Mouse (Mus musculus): ENCODE measurements around the gene Ola1.

Ola1 gene

DNA sequence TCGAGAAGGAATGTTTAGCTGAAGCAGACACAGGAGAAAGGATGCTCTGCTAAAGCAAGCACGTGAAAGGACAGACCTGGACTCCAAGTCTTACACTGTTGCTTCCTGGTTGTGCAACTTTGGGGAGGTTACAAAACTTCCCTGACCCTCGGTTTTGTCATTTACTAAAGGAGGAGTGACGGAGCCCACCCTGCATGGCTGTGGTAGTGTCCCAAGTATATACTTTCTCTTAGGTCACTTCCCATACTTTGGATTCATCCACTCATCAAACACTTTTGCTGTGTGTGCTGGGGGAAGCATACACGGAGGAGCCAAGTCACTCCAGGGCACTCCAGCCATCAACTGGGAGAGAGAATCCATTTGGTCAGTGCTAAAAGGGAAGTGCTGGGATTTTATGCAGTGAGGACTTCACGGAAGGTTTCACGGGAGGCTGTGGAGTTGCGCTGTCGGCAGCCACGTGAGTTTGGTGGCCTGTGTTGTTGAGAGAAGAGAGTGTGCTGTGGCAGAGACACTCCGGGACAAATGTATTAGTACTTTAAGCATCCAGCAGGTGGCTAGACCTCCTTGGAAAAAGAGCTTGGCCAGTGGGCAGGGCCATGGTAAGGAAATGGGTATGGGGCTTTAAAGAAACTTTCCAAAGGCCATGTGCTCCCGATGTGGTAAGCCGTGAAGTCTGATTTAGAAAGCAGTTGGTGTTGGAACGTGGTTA is 154.7 kb downstream of the Ola1 start:
- DNase-seq = no peak

- no peak for DNase-seq
These were observed 158.5 kb downstream of the Ola1 start for GRCm38 (mm10) chr2:73060259-73060585.

DNA sequence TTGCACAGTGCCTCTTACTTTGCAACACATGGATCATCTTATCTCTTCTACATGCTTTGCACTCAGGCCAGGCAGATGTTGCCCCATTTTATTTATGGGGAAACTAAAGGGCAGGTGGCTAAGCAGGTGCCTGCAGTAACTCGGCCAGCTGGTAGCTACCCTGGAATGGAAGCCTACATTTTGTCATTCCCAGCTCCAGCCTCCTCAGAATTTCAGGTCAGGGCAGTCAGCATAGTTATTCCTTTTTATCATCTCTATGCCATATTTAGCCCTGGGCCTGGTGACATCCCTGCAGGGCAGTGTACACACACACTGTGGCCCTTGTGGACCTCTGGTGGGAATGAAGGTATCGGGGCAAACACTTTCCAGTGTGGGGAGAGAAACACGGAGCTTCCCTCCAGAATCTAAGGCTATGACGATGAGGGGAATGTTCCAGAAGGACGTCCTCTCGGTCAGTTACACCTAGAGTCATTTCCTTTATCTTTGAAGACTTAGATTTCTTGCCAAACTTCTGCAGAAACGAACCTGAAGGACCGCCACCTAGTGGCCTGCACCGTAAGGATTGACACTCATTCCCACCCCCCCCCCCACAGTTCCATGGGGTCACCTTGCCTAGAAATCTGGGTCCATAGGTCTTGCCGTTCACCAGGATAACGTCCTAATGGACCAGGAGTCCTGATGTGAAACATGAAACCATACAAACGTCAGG is 159.0 kb downstream of the Ola1 start:
- DNase-seq = peak; percentile 32

DNA sequence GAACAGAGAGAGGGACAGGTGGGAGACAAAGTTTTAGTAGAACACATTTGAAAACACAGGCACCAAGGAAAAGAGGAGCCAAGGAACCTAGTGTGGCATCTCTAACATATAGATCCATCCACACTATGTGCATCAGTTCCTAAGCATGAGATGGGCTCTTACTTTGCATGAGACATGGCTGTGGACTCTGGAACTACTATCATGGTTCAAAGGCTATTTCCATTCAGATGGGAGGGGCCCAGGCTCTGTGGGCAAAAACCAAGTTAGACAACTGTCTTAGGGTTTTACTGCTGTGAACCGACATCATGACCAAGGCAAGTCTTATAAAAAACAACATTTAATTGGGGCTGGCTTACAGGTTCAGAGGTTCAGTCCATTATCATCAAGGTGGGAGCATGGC is 160.4 kb downstream of the Ola1 start:
- no peak for DNase-seq

DNA sequence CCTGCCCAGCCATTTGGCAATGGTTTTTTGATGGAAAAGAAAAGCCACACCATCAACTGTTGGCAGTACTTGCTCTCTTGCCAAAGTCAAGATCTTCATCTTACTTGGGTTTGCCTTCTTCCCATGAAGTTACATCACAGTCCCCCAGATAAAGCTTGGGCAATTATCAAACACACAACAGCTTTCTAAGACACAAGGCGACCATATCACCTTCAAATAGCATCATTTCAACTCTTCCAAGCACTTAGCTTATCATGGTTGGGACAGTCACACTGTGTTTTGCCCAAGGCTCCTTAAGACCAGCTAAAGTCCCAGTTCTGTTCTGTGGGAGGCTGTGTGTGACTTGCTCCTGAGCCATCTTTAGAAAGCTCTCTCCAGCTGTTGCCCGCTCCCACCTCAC is 161.1 kb downstream of the Ola1 start:
- DNase-seq = no peak

- no peak for DNase-seq
These were observed 162.4 kb downstream of the Ola1 start for GRCm38 (mm10) chr2:73056090-73056956.

- DNase-seq = no peak
These were observed 164.8 kb downstream of the Ola1 start for GRCm38 (mm10) chr2:73053791-73054490.

GRCm38 (mm10) chr2:73050401-73050800 is 168.3 kb downstream of the Ola1 start:
- no peak for DNase-seq

DNA sequence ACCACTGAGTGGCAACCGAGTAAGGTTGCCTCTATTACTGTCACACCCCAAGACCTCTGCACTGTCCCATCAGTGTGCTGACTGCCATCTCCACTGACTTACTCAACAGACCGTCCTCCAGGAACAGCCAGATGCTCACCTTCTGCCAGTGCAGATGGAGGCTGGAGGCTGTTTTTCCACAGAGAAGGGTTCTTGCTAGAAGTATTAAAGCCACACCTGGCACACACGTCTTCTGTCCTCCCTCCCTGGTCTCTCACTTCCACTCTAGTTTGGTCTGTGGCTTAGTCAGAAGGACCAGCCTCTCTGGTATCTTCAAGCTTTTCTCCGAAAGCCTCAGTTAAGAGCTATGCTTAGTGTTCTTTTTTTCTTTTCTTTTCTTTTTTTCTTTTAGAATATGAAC is 168.7 kb downstream of the Ola1 start:
- DNase-seq = no peak

- no peak for DNase-seq
These were observed 169.6 kb downstream of the Ola1 start for GRCm38 (mm10) chr2:73049001-73049684.

- no peak for DNase-seq
These were observed 171.5 kb downstream of the Ola1 start for GRCm38 (mm10) chr2:73047061-73047741.

DNA sequence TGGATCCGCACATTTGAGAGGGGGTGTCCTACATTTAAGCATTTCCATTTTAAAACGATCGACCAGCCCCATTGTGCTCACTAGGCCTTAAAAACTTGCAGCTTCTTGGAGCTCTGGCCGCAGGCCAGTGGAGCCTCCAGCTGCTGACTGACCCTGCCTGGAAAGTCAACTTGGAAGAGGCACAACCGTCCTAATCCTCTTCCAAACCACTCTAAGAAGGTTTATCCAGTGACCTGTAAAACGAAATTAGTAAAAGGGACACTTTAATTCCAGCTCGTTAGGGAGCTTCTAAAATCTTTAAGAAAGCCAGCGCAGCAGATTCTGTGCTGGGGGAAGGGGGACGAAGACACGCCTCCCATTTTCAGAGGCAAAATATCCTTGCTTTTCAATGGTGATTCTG is 172.1 kb downstream of the Ola1 start:
- no peak for DNase-seq

- DNase-seq = no peak
These were observed 173.2 kb downstream of the Ola1 start for GRCm38 (mm10) chr2:73045505-73045904.

All from right cerebral cortex, postnatal 14 days (tissue).